Mouse (Mus musculus) bone marrow macrophage, adult 2 months (primary cell): ENCODE measurements around the gene Ifi203.

Experiments
- CTCF ChIP-seq: IDR thresholded peaks from 2 replicates; pipeline ENCODE4 v1.5.1; 2012; ENCODE audit warnings: low read depth, mild to moderate bottlenecking, low read length, moderate library complexity
- POLR2A ChIP-seq: IDR thresholded peaks from 2 replicates; pipeline ENCODE4 v1.6.1; 2012; ENCODE audit warnings: mild to moderate bottlenecking, low read depth, low read length, borderline replicate concordance

DNA sequence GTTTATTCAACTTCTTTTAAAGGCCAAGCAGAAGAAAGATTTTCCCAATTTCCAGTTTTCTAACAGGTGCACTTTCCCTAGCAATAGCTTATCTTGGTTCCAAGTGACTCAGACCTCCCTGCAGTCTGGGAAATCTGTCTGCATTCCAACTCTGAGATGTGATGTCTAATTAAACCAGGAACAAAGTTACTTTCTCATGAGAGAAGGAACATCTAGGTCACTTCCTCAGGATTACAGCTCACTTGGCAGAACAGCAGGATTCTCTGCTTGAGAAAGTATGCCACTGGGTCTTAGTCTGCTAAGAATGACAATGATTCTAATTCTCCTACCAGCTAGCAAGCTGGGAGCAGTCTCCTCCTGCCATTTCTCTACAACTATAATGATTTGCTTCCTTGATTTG, 30.6 kb upstream of the Ifi203 start:
- TF ChIP-seq POLR2A, result no peak
- TF ChIP-seq CTCF, result no peak
